Mouse (Mus musculus): ENCODE data around the gene Ell3. TPM values are rescaled to one million over a fixed set of nuclear protein-coding genes. Genes with fewer than 3 reads are reported as not detected.

Ell3 gene
- total and polyA plus RNA-seq, 3 experiments: not detected

DNA sequence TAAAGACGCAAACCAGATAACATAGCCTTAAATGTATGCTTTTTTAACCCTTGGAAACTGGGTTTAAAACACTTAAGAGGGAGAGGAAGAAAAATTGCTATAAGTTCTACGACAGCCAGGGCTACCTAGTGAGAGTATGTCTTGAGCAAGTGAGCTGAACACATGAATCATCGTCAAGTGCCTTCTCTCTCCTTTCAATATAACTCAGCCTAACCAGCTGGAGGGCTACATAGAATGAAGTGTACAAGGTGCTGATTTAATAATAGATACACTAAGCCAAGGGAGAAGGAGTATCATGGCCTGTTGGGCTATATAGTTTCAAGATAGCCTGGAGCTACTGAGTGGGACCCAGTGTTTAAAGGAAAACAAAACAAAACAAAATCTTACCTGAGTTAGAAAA is 25.6 kb downstream of the Ell3 start:
- Histone ChIP-seq H3K27me3 (ENCODE audit: control insufficient read depth in 1 of 2, insufficient read depth in 2 of 2, low read length in 2 of 2) (no peaks in the 10 kb centered on the region), H3K36me3 (ENCODE audit: control insufficient read depth in 1 of 2, insufficient read depth in 2 of 2, low read length in 2 of 2) (peaks cover 30 to 35% of the 10 kb centered on the region in 2 experiments), H3K27ac (ENCODE audit: control insufficient read depth, low read depth, low read length) (no peak overlapping the region), H3K4me1 (ENCODE audit: control insufficient read depth in 1 of 2, insufficient read depth in 2 of 2, low read length in 2 of 2) (peaks cover 0 to 7% of the 10 kb centered on the region in 2 experiments), H3K9me3 (replicated peaks; ENCODE audit: insufficient read depth, low read length) (no peaks in the 10 kb centered on the region), H3K9ac (ENCODE audit: control insufficient read depth, low read depth, low read length, poor library complexity, severe bottlenecking) (no peak overlapping the region), H3K4me3 (ENCODE audit: control insufficient read depth in 1 of 2, insufficient read depth in 1 of 2, low read depth in 2 of 2, low read length in 2 of 2) (no peak overlapping the region), H3K79me2 (ENCODE audit: control insufficient read depth, insufficient read depth, low read length, poor library complexity) (peaks cover 52% of the 10 kb centered on the region)
- DNase-seq (ENCODE audit: low read depth, low spot score): no peak
- TF ChIP-seq ZNF384 (IDR thresholded peaks at IDR 0.05; ENCODE audit: low read depth, low read length) (no peak), KAT2A (conservative IDR thresholded peaks at IDR 0.05; ENCODE audit: low read depth, low read length) (no peak), CTCF (IDR thresholded peaks at IDR 0.05 in 2 of 3, conservative IDR thresholded peaks at IDR 0.05 in 1 of 3; ENCODE audit: control insufficient read depth in 1 of 3, insufficient read depth in 1 of 3, low read depth in 2 of 3, low read length in 3 of 3, poor library complexity in 1 of 3, severe bottlenecking in 1 of 3) (no peak), ZMIZ1 (IDR thresholded peaks at IDR 0.05; ENCODE audit: low read depth, low read length) (no peak), MXI1 (IDR thresholded peaks at IDR 0.05; ENCODE audit: low read depth, low read length) (no peak), JUND (IDR thresholded peaks at IDR 0.05; ENCODE audit: low read depth, low read length) (no peak), POLR2AphosphoS5 (IDR thresholded peaks at IDR 0.05; ENCODE audit: borderline replicate concordance, low read depth, low read length) (no peak), NRF1 (IDR thresholded peaks at IDR 0.05; ENCODE audit: insufficient read depth, low read depth, low read length, poor library complexity, severe bottlenecking) (no peak), TAL1 (IDR thresholded peaks at IDR 0.05; ENCODE audit: low read length) (no peak), E2F4 (IDR thresholded peaks at IDR 0.05; ENCODE audit: borderline replicate concordance, low read depth, low read length) (no peak), RCOR1 (IDR thresholded peaks at IDR 0.05; ENCODE audit: low read depth, low read length) (no peak)

DNA sequence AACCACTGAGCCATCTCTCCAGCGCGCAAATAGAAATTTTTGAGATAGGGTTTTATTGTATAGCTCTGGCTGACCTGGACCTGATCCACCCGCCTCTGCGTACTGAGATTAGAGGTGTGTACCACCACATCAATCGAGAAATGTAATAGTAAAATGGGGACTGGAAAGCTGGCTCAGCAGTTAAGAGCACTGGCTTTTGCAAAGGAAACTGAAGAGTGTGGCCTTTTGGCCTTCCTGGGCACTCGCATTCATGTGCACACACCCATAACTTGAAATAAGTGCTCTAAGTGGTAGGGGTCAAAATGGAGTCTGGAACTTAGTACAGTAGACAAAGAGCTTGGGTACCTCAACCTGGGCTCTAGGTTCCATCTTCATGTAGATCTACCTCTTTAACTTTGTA is 27.7 kb downstream of the Ell3 start:
- TF ChIP-seq KAT2A (conservative IDR thresholded peaks at IDR 0.05; ENCODE audit: low read depth, low read length): no peak
- no peak for TF ChIP-seq CHD1 (IDR thresholded peaks at IDR 0.05; ENCODE audit: low read depth, low read length)
- no peak for TF ChIP-seq JUND (IDR thresholded peaks at IDR 0.05; ENCODE audit: low read depth, low read length)
- TF ChIP-seq ZKSCAN1 (IDR thresholded peaks at IDR 0.05; ENCODE audit: low read depth, low read length): no peak
- TF ChIP-seq MYB (IDR thresholded peaks at IDR 0.05; ENCODE audit: low read depth, low read length): no peak
- no peak for TF ChIP-seq E2F4 (IDR thresholded peaks at IDR 0.05; ENCODE audit: borderline replicate concordance, low read depth, low read length)
- TF ChIP-seq POLR2AphosphoS5 (IDR thresholded peaks at IDR 0.05; ENCODE audit: borderline replicate concordance, low read depth, low read length): no peak
- no peak for TF ChIP-seq TCF12 (IDR thresholded peaks at IDR 0.05; ENCODE audit: low read depth, low read length)
- TF ChIP-seq UBTF (IDR thresholded peaks at IDR 0.05; ENCODE audit: borderline replicate concordance, insufficient read depth, low read depth, low read length): no peak
- TF ChIP-seq ETS1 (IDR thresholded peaks at IDR 0.05; ENCODE audit: low read depth, low read length): no peak
- no peak for TF ChIP-seq POLR2A (IDR thresholded peaks at IDR 0.05; ENCODE audit: control insufficient read depth in 1 of 2, insufficient read depth in 1 of 2, low read depth in 1 of 2, low read length in 2 of 2, poor library complexity in 1 of 2)
- TF ChIP-seq MXI1 (IDR thresholded peaks at IDR 0.05; ENCODE audit: low read depth, low read length): no peak
- TF ChIP-seq RCOR1 (IDR thresholded peaks at IDR 0.05; ENCODE audit: low read depth, low read length): no peak
- no peak for TF ChIP-seq NRF1 (IDR thresholded peaks at IDR 0.05; ENCODE audit: insufficient read depth, low read depth, low read length, poor library complexity, severe bottlenecking)
- TF ChIP-seq ZMIZ1 (IDR thresholded peaks at IDR 0.05; ENCODE audit: low read depth, low read length): no peak
- no peak for TF ChIP-seq USF2 (IDR thresholded peaks at IDR 0.05; ENCODE audit: borderline replicate concordance in 1 of 2, insufficient read depth in 1 of 2, low read depth in 1 of 2, low read length in 2 of 2)
- no peak for TF ChIP-seq MYC (IDR thresholded peaks at IDR 0.05; ENCODE audit: low read depth, low read length)
- no peak for TF ChIP-seq GABPA (IDR thresholded peaks at IDR 0.05; ENCODE audit: low read depth, low read length)
- TF ChIP-seq NELFE (IDR thresholded peaks at IDR 0.05; ENCODE audit: low read depth, low read length): no peak
- TF ChIP-seq MAX (IDR thresholded peaks at IDR 0.05; ENCODE audit: low read length): no peak
- Histone ChIP-seq H3K27me3 (ENCODE audit: control insufficient read depth in 1 of 2, insufficient read depth in 2 of 2, low read length in 2 of 2) (no peaks in the 10 kb centered on the region), H3K27ac (ENCODE audit: control insufficient read depth, low read depth, low read length) (no peak overlapping the region), H3K79me2 (ENCODE audit: control insufficient read depth, insufficient read depth, low read length, poor library complexity) (peaks cover 56% of the 10 kb centered on the region), H3K36me3 (ENCODE audit: control insufficient read depth in 1 of 2, insufficient read depth in 2 of 2, low read length in 2 of 2) (peaks cover 14 to 33% of the 10 kb centered on the region in 2 experiments), H3K9ac (ENCODE audit: control insufficient read depth, low read depth, low read length, poor library complexity, severe bottlenecking) (peak overlapping the region; percentile 13; the same call in 1 of the 2 replicates), H3K9me3 (replicated peaks; ENCODE audit: insufficient read depth, low read length) (no peaks in the 10 kb centered on the region), H3K4me1 (ENCODE audit: control insufficient read depth in 1 of 2, insufficient read depth in 2 of 2, low read length in 2 of 2) (peaks cover 0 to 7% of the 10 kb centered on the region in 2 experiments), H3K4me3 (ENCODE audit: control insufficient read depth in 1 of 2, insufficient read depth in 1 of 2, low read depth in 2 of 2, low read length in 2 of 2) (no peak overlapping the region; a peak in 1 of 4 replicates)
- DNase-seq (ENCODE audit: low read depth, low spot score): no peak

Measured in MEL (cell line).